Mouse (Mus musculus) megakaryocyte, embryonic 14.5 days (primary cell): Measurements from ENCODE around the gene Camkv. TPM values are rescaled to one million over a fixed set of nuclear protein-coding genes. Genes with fewer than 3 reads are reported as not detected.
A peak's percentile ranks its signal among the peaks of the same experiment; 100 is the strongest.

Experiments used
- H3K27me3 ChIP-seq: replicated peaks from 2 replicates; pipeline ENCODE3; 2012; ENCODE audit warnings: inconsistent platforms
- H3K36me3 ChIP-seq: replicated peaks from 2 replicates; pipeline ENCODE3; 2012; ENCODE audit warnings: low read length, inconsistent platforms, mixed read lengths
- H3K4me1 ChIP-seq: 2 replicates; pipeline ENCODE4 v1.6.1; 2012; ENCODE audit warnings: inconsistent platforms
- H3K4me3 ChIP-seq: replicated peaks from 2 replicates; pipeline ENCODE3; 2012; ENCODE audit warnings: moderate library complexity, mild to moderate bottlenecking, inconsistent platforms
- H3K9me3 ChIP-seq: 2 replicates; pipeline ENCODE4 v1.6.1; 2012; ENCODE audit warnings: inconsistent platforms
- FLI1 ChIP-seq: IDR thresholded peaks from 2 replicates; pipeline ENCODE4 v1.6.1; 2012; ENCODE audit warnings: low read length, inconsistent platforms, mixed read lengths
- GATA1 ChIP-seq: IDR thresholded peaks from 3 replicates; pipeline ENCODE4 v1.6.1; 2012; ENCODE audit warnings: mixed read lengths, low read length, inconsistent platforms, borderline replicate concordance
- polyA plus RNA-seq: library from polyadenylated mRNA; stranded (reverse); fragments of >175 nt; gene quantifications from 2 replicates; pipeline ENCODE4 v1.2.3, GENCODE M21; 2012; ENCODE audit warnings: low replicate concordance; ENCODE audit not compliant: insufficient read depth

Gene Camkv
- polyA plus RNA-seq, 1 experiment, result not detected

DNA sequence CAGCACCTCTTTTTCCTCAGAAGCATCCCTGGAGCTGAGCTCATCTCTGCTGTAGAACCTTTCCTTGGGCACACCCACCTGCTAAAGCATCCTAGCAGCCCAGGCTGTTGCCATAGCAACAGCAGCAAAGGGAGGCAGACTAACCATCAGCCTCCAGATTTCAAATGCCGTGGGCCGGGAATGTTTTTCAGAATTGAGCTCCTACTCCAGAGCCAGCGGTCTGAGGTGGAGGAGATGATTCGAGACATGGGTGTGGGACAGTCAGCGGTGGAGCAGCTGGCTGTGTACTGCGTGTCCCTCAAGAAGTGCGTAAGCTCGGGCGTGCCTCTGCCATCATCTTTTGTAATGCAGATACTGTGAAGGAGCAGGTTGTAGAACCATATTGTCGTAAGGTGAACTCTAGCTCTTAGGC lies 25.9 kb downstream of the Camkv start:
- Histone ChIP-seq H3K9me3 (no peaks in the 10 kb centered on the region), H3K36me3 (peaks cover 87% of the 10 kb centered on the region), H3K27me3 (no peaks in the 10 kb centered on the region)

GRCm38 (mm10) chr9:107961881-107962280 lies 26.4 kb downstream of the Camkv start:
- Histone ChIP-seq H3K9me3 (no peaks in the 10 kb centered on the region), H3K27me3 (no peaks in the 10 kb centered on the region), H3K4me3 (no peak overlapping the region), H3K36me3 (peaks cover 88% of the 10 kb centered on the region), H3K4me1 (peaks cover 59% of the 10 kb centered on the region)
- TF ChIP-seq FLI1, result no peak
- no peak for TF ChIP-seq GATA1

More for the DNA sequence above, 25.9 kb downstream of the Camkv start:
- TF ChIP-seq FLI1, result no peak
- TF ChIP-seq GATA1, result no peak
- H3K4me3 ChIP-seq, result no peak overlapping the region
- peaks cover 53% of the 10 kb centered on the region for H3K4me1 ChIP-seq

- Histone ChIP-seq H3K36me3 (peaks cover 85% of the 10 kb centered on the region), H3K9me3 (no peaks in the 10 kb centered on the region), H3K27me3 (no peaks in the 10 kb centered on the region), H3K4me3 (no peak overlapping the region), H3K4me1 (peaks cover 69% of the 10 kb centered on the region)
- TF ChIP-seq FLI1, result no peak
Measured at GRCm38 (mm10) chr9:107962916-107963315, 27.4 kb downstream of the Camkv start.

- Histone ChIP-seq H3K4me3 (peak overlapping the region; percentile 66), H3K36me3 (peaks cover 85% of the 10 kb centered on the region), H3K27me3 (no peaks in the 10 kb centered on the region), H3K9me3 (no peaks in the 10 kb centered on the region), H3K4me1 (peaks cover 76% of the 10 kb centered on the region)
- TF ChIP-seq FLI1, result no peak
- no peak for TF ChIP-seq GATA1
Measured at GRCm38 (mm10) chr9:107963700-107964099, 28.2 kb downstream of the Camkv start.

DNA sequence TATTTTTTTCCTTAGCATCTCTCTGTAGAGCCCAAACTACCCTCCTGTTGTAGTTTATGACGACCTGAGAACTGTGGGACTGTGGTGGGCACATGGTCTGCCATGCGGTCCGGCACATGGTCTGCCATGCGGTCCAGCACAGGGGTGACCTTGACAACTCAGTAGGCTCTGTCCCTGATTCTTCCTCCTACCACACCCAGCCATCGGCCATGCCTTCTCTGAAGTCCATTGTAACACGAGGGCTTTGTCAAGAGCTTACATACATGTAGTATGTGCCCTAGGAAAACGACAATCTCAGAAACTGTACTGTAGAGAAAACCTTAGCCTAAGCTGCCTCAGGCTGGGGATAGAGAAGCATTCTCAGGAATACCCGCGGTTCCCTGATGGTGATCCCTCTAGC lies 29.2 kb downstream of the Camkv start:
- H3K36me3 ChIP-seq, result peaks cover 85% of the 10 kb centered on the region
- no peak for TF ChIP-seq GATA1
- no peak for TF ChIP-seq FLI1
- H3K27me3 ChIP-seq, result no peaks in the 10 kb centered on the region
- H3K4me3 ChIP-seq, result peak overlapping the region; percentile 40
- H3K9me3 ChIP-seq, result no peaks in the 10 kb centered on the region
- H3K4me1 ChIP-seq, result peaks cover 86% of the 10 kb centered on the region

DNA sequence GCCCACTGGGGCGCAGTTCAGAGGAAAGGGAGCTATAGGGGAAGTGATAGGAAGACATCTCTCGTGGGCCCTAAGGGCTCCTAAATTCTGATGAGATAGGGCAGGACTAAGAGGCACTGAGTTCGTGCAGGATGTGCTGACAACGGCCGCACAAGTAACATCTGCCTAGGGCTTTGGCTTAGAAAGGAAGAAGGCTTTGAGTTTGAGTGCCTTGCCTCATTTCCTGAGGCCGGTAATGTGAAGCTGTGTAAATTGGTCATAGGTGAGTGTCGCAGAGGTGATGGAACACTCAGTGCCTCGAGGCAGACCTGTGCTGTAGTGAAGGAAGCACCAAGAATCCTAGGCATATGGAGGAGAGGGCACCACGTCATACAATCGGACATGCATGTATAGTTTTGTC lies 31.2 kb downstream of the Camkv start:
- H3K36me3 ChIP-seq, result peaks cover 81% of the 10 kb centered on the region

GRCm38 (mm10) chr9:107967437-107967836 lies 32.0 kb downstream of the Camkv start:
- H3K9me3 ChIP-seq, result no peaks in the 10 kb centered on the region
- H3K4me3 ChIP-seq, result no peak overlapping the region
- peaks cover 73% of the 10 kb centered on the region for H3K36me3 ChIP-seq
- peaks cover 99% of the 10 kb centered on the region for H3K4me1 ChIP-seq
- no peaks in the 10 kb centered on the region for H3K27me3 ChIP-seq
- TF ChIP-seq GATA1, result no peak
- no peak for TF ChIP-seq FLI1

More for the DNA sequence above, 31.2 kb downstream of the Camkv start:
- H3K4me1 ChIP-seq, result peaks cover 99% of the 10 kb centered on the region
- no peaks in the 10 kb centered on the region for H3K9me3 ChIP-seq
- peak overlapping the region; percentile 42 for H3K4me3 ChIP-seq
- no peak for TF ChIP-seq FLI1
- TF ChIP-seq GATA1, result no peak
- no peaks in the 10 kb centered on the region for H3K27me3 ChIP-seq

DNA sequence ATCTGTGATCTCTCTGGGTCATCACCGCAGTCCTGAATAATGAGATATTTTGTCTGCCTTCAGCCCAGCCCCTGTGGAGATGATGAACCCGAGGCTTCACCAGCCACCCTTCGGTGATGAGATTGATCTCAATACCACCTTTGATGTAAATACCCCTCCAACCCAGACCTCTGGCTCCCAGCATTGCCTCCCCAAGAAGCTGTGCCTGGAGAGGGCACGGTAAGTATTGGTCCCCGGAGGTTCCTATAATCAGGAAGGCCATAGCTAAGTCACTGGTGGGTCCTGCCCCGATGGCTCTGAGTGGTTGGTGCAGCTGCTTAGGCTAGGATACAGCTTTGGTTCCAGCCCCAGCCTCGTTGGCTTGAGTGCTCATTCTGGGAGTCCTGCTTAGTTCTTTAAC lies 33.1 kb downstream of the Camkv start:
- TF ChIP-seq FLI1 (no peak), GATA1 (no peak)
- Histone ChIP-seq H3K36me3 (peaks cover 62% of the 10 kb centered on the region), H3K27me3 (no peaks in the 10 kb centered on the region), H3K9me3 (no peaks in the 10 kb centered on the region), H3K4me1 (peaks cover 99% of the 10 kb centered on the region), H3K4me3 (no peak overlapping the region)

- Histone ChIP-seq H3K4me3 (no peak overlapping the region), H3K27me3 (no peaks in the 10 kb centered on the region), H3K36me3 (peaks cover 52% of the 10 kb centered on the region), H3K9me3 (no peaks in the 10 kb centered on the region), H3K4me1 (peaks cover 99% of the 10 kb centered on the region)
- no peak for TF ChIP-seq FLI1
- no peak for TF ChIP-seq GATA1
Measured at GRCm38 (mm10) chr9:107970311-107970710, 34.8 kb downstream of the Camkv start.

- TF ChIP-seq GATA1 (peak; percentile 64; the same call in 1 of the 3 replicates), FLI1 (peak; percentile 60; the same call in 1 of the 2 replicates)
- H3K9me3 ChIP-seq, result no peaks in the 10 kb centered on the region
- H3K36me3 ChIP-seq, result peaks cover 55% of the 10 kb centered on the region
- H3K27me3 ChIP-seq, result no peaks in the 10 kb centered on the region
- peak overlapping the region; percentile 76 for H3K4me3 ChIP-seq
- H3K4me1 ChIP-seq, result peaks cover 99% of the 10 kb centered on the region
Measured at GRCm38 (mm10) chr9:107971690-107972541, 36.4 kb downstream of the Camkv start.
